9 mouse cellular contexts compared by ENCODE assay signal in genomic region chr6:83412362-83412853, GRCm38 (mm10). TPM values are rescaled to one million over a fixed set of nuclear protein-coding genes. Genes with fewer than 3 reads are reported as not detected.
A peak's percentile ranks its signal among the peaks of the same experiment; 100 is the strongest.
DNase-seq lines count a peak whose midpoint lies in the region; ATAC-seq and TF ChIP-seq lines count a peak whose summit lies in the region.
"Had no signal": no experiment of that assay in that cellular context is flagged by ENCODE, and none has a peak within 500 bp of the region (broad histone marks: within the 10 kb centered on the region; RNA-seq: fewer than 3 reads in every experiment).

No protein-coding gene starts in this region.

- 79% methylated on average over 10 of the region's 10 CpGs for WGBS in forebrain, embryonic 13.5 days
- WGBS in forebrain, embryonic 10.5 days: 96% methylated on average over 10 of the region's 10 CpGs
- 88% methylated on average over 10 of the region's 10 CpGs for WGBS in neural tube, embryonic 11.5 days
- 80% methylated on average over 10 of the region's 10 CpGs for WGBS in intestine, embryonic 15.5 days
- WGBS in stomach, postnatal 0 days: 70% methylated on average over 10 of the region's 10 CpGs

- ATAC-seq in forebrain, embryonic 13.5 days: no peak
- no peak for ATAC-seq in neural tube, embryonic 11.5 days (ENCODE audit: insufficient read depth, low FRiP score, low TSS enrichment)
- ATAC-seq in intestine, embryonic 15.5 days: no peak
- no peak for ATAC-seq in stomach, postnatal 0 days (ENCODE audit: low FRiP score, low TSS enrichment)

- no peaks in the 10 kb centered on the region for H3K27me3 ChIP-seq in forebrain, embryonic 13.5 days
- H3K27me3 ChIP-seq in forebrain, embryonic 10.5 days (ENCODE audit: poor library complexity, severe bottlenecking): no peaks in the 10 kb centered on the region
- H3K27me3 ChIP-seq in neural tube, embryonic 11.5 days (ENCODE audit: control insufficient read depth, insufficient read depth, low read length): no peaks in the 10 kb centered on the region
- no peaks in the 10 kb centered on the region for H3K27me3 ChIP-seq in intestine, embryonic 15.5 days (replicated peaks)
- H3K27me3 ChIP-seq in stomach, postnatal 0 days (ENCODE audit: control insufficient read depth, insufficient read depth, low read length): no peaks in the 10 kb centered on the region
- H3K27me3 ChIP-seq: CH12.LX had no signal

- no peak overlapping the region for H3K4me3 ChIP-seq in forebrain, embryonic 13.5 days
- H3K4me3 ChIP-seq in forebrain, embryonic 10.5 days: no peak overlapping the region
- no peak overlapping the region for H3K4me3 ChIP-seq in neural tube, embryonic 11.5 days (ENCODE audit: low read depth, low read length)
- no peak overlapping the region for H3K4me3 ChIP-seq in intestine, embryonic 15.5 days (replicated peaks)
- no peak overlapping the region for H3K4me3 ChIP-seq in stomach, postnatal 0 days (ENCODE audit: low read depth, low read length)

- no peak overlapping the region for H3K4me2 ChIP-seq in forebrain, embryonic 13.5 days
- no peak overlapping the region for H3K4me2 ChIP-seq in neural tube, embryonic 11.5 days (ENCODE audit: low read depth)
- H3K4me2 ChIP-seq in intestine, embryonic 15.5 days (replicated peaks): no peak overlapping the region; the same call in 1 of the 2 replicates
- 0 out of 2 replicates have a peak overlapping the region, but pooled peaks have one; percentile 3 for H3K4me2 ChIP-seq in stomach, postnatal 0 days (replicated peaks; ENCODE audit: low read depth)

- no peak for DNase-seq in forebrain, embryonic 10.5 days (ENCODE audit: extremely low spot score, low spot score)
- DNase-seq in neural tube, embryonic 11.5 days (ENCODE audit: low spot score): no peak
- DNase-seq in neural tube, embryonic 10.5 days (ENCODE audit: extremely low spot score, low spot score): no peak
- DNase-seq in stomach, postnatal 0 days (ENCODE audit: low spot score): no peak
- no peak for DNase-seq in embryo, embryonic 10 days (ENCODE audit: low spot score)
- DNase-seq in thymus, adult 18-20 months: no peak

- H3K4me1 ChIP-seq in forebrain, embryonic 13.5 days: peaks cover 69% of the 10 kb centered on the region
- peaks cover 53% of the 10 kb centered on the region for H3K4me1 ChIP-seq in forebrain, embryonic 10.5 days
- H3K4me1 ChIP-seq in neural tube, embryonic 11.5 days (ENCODE audit: control insufficient read depth, insufficient read depth, low read length): peaks cover 20% of the 10 kb centered on the region
- peaks cover 42% of the 10 kb centered on the region for H3K4me1 ChIP-seq in intestine, embryonic 15.5 days (replicated peaks)
- peaks cover 22% of the 10 kb centered on the region for H3K4me1 ChIP-seq in stomach, postnatal 0 days (replicated peaks; ENCODE audit: control insufficient read depth, insufficient read depth)

- no peak for TF ChIP-seq CTCF in stomach, postnatal 0 days (IDR thresholded peaks at IDR 0.05; ENCODE audit: low read depth)

- H3K9me3 ChIP-seq in forebrain, embryonic 13.5 days (replicated peaks): no peaks in the 10 kb centered on the region
- H3K9me3 ChIP-seq in forebrain, embryonic 10.5 days: no peaks in the 10 kb centered on the region
- no peaks in the 10 kb centered on the region for H3K9me3 ChIP-seq in neural tube, embryonic 11.5 days (ENCODE audit: control insufficient read depth, low read length)
- H3K9me3 ChIP-seq in intestine, embryonic 15.5 days: no peaks in the 10 kb centered on the region
- no peaks in the 10 kb centered on the region for H3K9me3 ChIP-seq in stomach, postnatal 0 days (ENCODE audit: control insufficient read depth, low read length)

- H3K9ac ChIP-seq in forebrain, embryonic 13.5 days: no peak overlapping the region
- H3K9ac ChIP-seq in neural tube, embryonic 11.5 days (ENCODE audit: low read length): no peak overlapping the region
- H3K9ac ChIP-seq in intestine, embryonic 15.5 days: no peak overlapping the region
- H3K9ac ChIP-seq in stomach, postnatal 0 days (ENCODE audit: low read length): no peak overlapping the region

- TF ChIP-seq EP300 in stomach, postnatal 0 days (optimal IDR thresholded peaks at IDR 0.05): no peak

- H3K27ac ChIP-seq in forebrain, embryonic 13.5 days: peak overlapping the region; percentile 48
- H3K27ac ChIP-seq in forebrain, embryonic 10.5 days: no peak overlapping the region
- H3K27ac ChIP-seq in neural tube, embryonic 11.5 days (ENCODE audit: low read depth, low read length): 0 out of 2 replicates have a peak overlapping the region, but pooled peaks have one; percentile 17
- peak overlapping the region; percentile 45; the same call in 1 of the 2 replicates for H3K27ac ChIP-seq in intestine, embryonic 15.5 days
- peak overlapping the region; percentile 75 for H3K27ac ChIP-seq in stomach, postnatal 0 days (replicated peaks)

- H3K36me3 ChIP-seq in forebrain, embryonic 13.5 days (ENCODE audit: poor library complexity, severe bottlenecking): peaks cover 9% of the 10 kb centered on the region
- peaks cover 73% of the 10 kb centered on the region for H3K36me3 ChIP-seq in forebrain, embryonic 10.5 days (replicated peaks)
- no peaks in the 10 kb centered on the region for H3K36me3 ChIP-seq in neural tube, embryonic 11.5 days (ENCODE audit: control insufficient read depth, insufficient read depth, low read length)
- no peaks in the 10 kb centered on the region for H3K36me3 ChIP-seq in intestine, embryonic 15.5 days
- H3K36me3 ChIP-seq in stomach, postnatal 0 days (ENCODE audit: control insufficient read depth, insufficient read depth, low read length): no peaks in the 10 kb centered on the region

RNA-seq across cellular contexts. Expression of gene Tet3, which starts 46.5 kb away (rescaled TPM):
- polyA plus RNA-seq in forebrain, embryonic 13.5 days (2015; fragmentation: Nextera tagmentation; extraction: Ambion mirVana): 65.3 and 79.4 TPM in 2 replicates
- polyA plus RNA-seq in forebrain, embryonic 10.5 days (2016; fragmentation: Nextera tagmentation; extraction: Ambion mirVana): 37.3 and 38.3 TPM in 2 replicates
- 47.3 and 48.8 TPM in 2 replicates for polyA plus RNA-seq in neural tube, embryonic 11.5 days (2014; fragmentation: Nextera tagmentation; extraction: Ambion mirVana)
- polyA plus RNA-seq in intestine, embryonic 15.5 days (2015; fragmentation: Nextera tagmentation; extraction: Ambion mirVana): 41.8 and 42.8 TPM in 2 replicates
- 21.4 and 22.7 TPM in 2 replicates for polyA plus RNA-seq in stomach, postnatal 0 days (2015; fragmentation: Nextera tagmentation; extraction: Ambion mirVana)
